ENCODE assay signal across 14 mouse cellular contexts in genomic region chr11:25322426-25322825, GRCm38 (mm10).
DNase-seq lines count a peak whose midpoint lies in the region; ATAC-seq lines count a peak whose summit lies in the region.
"Had no signal": no experiment of that assay in that cellular context is flagged by ENCODE, and none has a peak within 500 bp of the region (broad histone marks: within the 10 kb centered on the region; RNA-seq: fewer than 3 reads in every experiment).

No protein-coding gene starts in this region.

- peak; percentile 6 to 23 for DNase-seq in cerebellum, adult 18-20 months
- peak; percentile 40 to 71 for DNase-seq in cerebellum, postnatal 25 days
- DNase-seq in cerebellum, adult 9-11 months = no peak
- peak; percentile 63 for DNase-seq in adrenal gland, adult 2 months
- DNase-seq in adrenal gland, postnatal 25 days = peak; percentile 62
- DNase-seq in retina, embryonic 14.5 days (ENCODE audit: low spot score) = no peak
- DNase-seq: cerebellum, adult 8-10 months; forebrain, postnatal 0 days; gastrocnemius, adult 2 months; gastrocnemius, postnatal 25 days; kidney, adult 18-20 months had no signal

- ATAC-seq in cerebellum, adult (ENCODE audit: insufficient number of reproducible peaks, low FRiP score, low TSS enrichment) = no peak
- ATAC-seq: forebrain, embryonic 13.5 days; forebrain, postnatal 0 days; intestine, embryonic 15.5 days had no signal

Comparison
In these comparisons a context has a peak if more than half of its experiments do, and no peak if none do; other contexts are left out.
1. DNase-seq: peak in cerebellum, adult 18-20 months (2 of 2), cerebellum, postnatal 25 days (2 of 2), adrenal gland, adult 2 months (single experiment) and adrenal gland, postnatal 25 days (single experiment); none in cerebellum, adult 9-11 months (single experiment) and retina, embryonic 14.5 days (single experiment).